Mouse (Mus musculus) limb, embryonic 14.5 days (tissue): ENCODE measurements at regions not wholly inside any gene's neighbourhood (a gene's known extent, or its start where the extent isn't known, plus 50 kb on each side); places are given as distances from the start of the nearest gene placed in this dataset.

Source experiments
- ATAC-seq: fragments of 200-750 bp; cut with Nextera tagmentation; 2 replicates; pipeline ENCODE4 v1.8.0; 2017; ENCODE audit warnings: low read depth, moderate number of reproducible peaks, moderate TSS enrichment; ENCODE audit not compliant: low FRiP score
- DNase-seq: peaks from one replicate; pipeline ENCODE4 v3.0.0-alpha.2; 2015; ENCODE audit warnings: low spot score
- H3K27ac ChIP-seq: fragments of 300-500 bp; sonication (generic); replicated peaks from 2 replicates; pipeline ENCODE4 v1.5.1; 2014; ENCODE audit warnings: low read depth, mild to moderate bottlenecking, low read length, moderate library complexity, mixed read lengths
- H3K27me3 ChIP-seq: fragments of 300-500 bp; sonication (generic); 2 replicates; pipeline ENCODE4 v1.6.1; 2014; ENCODE audit warnings: low read length, mixed read lengths; ENCODE audit not compliant: control insufficient read depth, insufficient read depth
- H3K36me3 ChIP-seq: fragments of 300-500 bp; sonication (generic); 2 replicates; pipeline ENCODE4 v1.6.1; 2014; ENCODE audit warnings: mild to moderate bottlenecking, low read length, moderate library complexity, mixed read lengths; ENCODE audit not compliant: control insufficient read depth, insufficient read depth
- H3K4me1 ChIP-seq: fragments of 300-500 bp; sonication (generic); 2 replicates; pipeline ENCODE4 v1.6.1; 2014; ENCODE audit warnings: antibody characterized with exemption, low read length, mixed read lengths; ENCODE audit not compliant: control insufficient read depth, insufficient read depth
- H3K4me2 ChIP-seq: fragments of 300-500 bp; sonication (generic); replicated peaks from 2 replicates; pipeline ENCODE4 v1.6.1; 2014; ENCODE audit warnings: low read depth, mild to moderate bottlenecking, low read length, moderate library complexity; ENCODE audit not compliant: severe bottlenecking
- H3K4me3 ChIP-seq: fragments of 300-500 bp; sonication (generic); replicated peaks from 2 replicates; pipeline ENCODE4 v1.5.1; 2014; ENCODE audit warnings: low read length
- H3K9ac ChIP-seq: fragments of 300-500 bp; sonication (generic); 2 replicates; pipeline ENCODE4 v1.6.1; 2014; ENCODE audit warnings: mild to moderate bottlenecking, low read depth, low read length, moderate library complexity; ENCODE audit not compliant: severe bottlenecking
- H3K9me3 ChIP-seq: fragments of 300-500 bp; sonication (generic); 2 replicates; pipeline ENCODE4 v1.6.1; 2016; ENCODE audit warnings: low read length; ENCODE audit not compliant: control insufficient read depth
- POLR2A ChIP-seq: fragments of 200-500 bp; IDR thresholded peaks from 2 replicates; pipeline ENCODE4 v1.8.0; 2012; ENCODE audit warnings: inconsistent platforms, mild to moderate bottlenecking, moderate library complexity, borderline replicate concordance; ENCODE audit not compliant: insufficient read depth, insufficient read length; ENCODE audit errors: extremely low read depth
- WGBS: fragments of 180-500 bp; shearing (Covaris S2); extraction: QIAGEN DNeasy Blood & Tissue Kit; methylation state at CpG from one replicate; pipeline ENCODE4 v1.1.7; 2014; 5-methylcytosine and 5-hydroxymethylcytosine counted together

- Histone ChIP-seq H3K4me3 (no peak overlapping the region), H3K9ac (no peak overlapping the region), H3K9me3 (no peaks in the 10 kb centered on the region), H3K27me3 (no peaks in the 10 kb centered on the region), H3K27ac (no peak overlapping the region), H3K36me3 (no peaks in the 10 kb centered on the region), H3K4me2 (no peak overlapping the region), H3K4me1 (no peaks in the 10 kb centered on the region)
- DNase-seq (no peak), ATAC-seq (no peak)
- TF ChIP-seq POLR2A = no peak
- WGBS = 72% methylated on average over 3 of the region's 3 CpGs
Observed at GRCm38 (mm10) chr13:47552251-47552650, 429.8 kb downstream of the Rnf144b start.

- DNase-seq = no peak
- Histone ChIP-seq H3K27me3 (no peaks in the 10 kb centered on the region), H3K36me3 (no peaks in the 10 kb centered on the region), H3K27ac (no peak overlapping the region), H3K4me2 (no peak overlapping the region), H3K4me1 (no peaks in the 10 kb centered on the region), H3K9ac (no peak overlapping the region), H3K9me3 (no peaks in the 10 kb centered on the region), H3K4me3 (no peak overlapping the region)
- ATAC-seq = peak; percentile 34; the same call in 1 of the 2 replicates
- no peak for TF ChIP-seq POLR2A
- 18% methylated on average over 1 of the region's 1 CpGs for WGBS
Observed at GRCm38 (mm10) chr13:47554198-47554597, 431.7 kb downstream of the Rnf144b start.

- Histone ChIP-seq H3K9me3 (no peaks in the 10 kb centered on the region), H3K36me3 (no peaks in the 10 kb centered on the region), H3K9ac (no peak overlapping the region), H3K4me2 (no peak overlapping the region), H3K4me1 (no peaks in the 10 kb centered on the region), H3K27ac (no peak overlapping the region), H3K4me3 (no peak overlapping the region), H3K27me3 (no peaks in the 10 kb centered on the region)
- TF ChIP-seq POLR2A = no peak
- no peak for ATAC-seq
- WGBS = 81% methylated on average over 7 of the region's 7 CpGs
- DNase-seq = no peak
Observed at GRCm38 (mm10) chr13:47557196-47557974, 434.9 kb downstream of the Rnf144b start.

- no peak overlapping the region for H3K4me3 ChIP-seq
- H3K36me3 ChIP-seq = no peaks in the 10 kb centered on the region
- no peaks in the 10 kb centered on the region for H3K27me3 ChIP-seq
- DNase-seq = no peak
- H3K9ac ChIP-seq = no peak overlapping the region
- no peaks in the 10 kb centered on the region for H3K9me3 ChIP-seq
- no peak for ATAC-seq
- H3K27ac ChIP-seq = no peak overlapping the region
- H3K4me2 ChIP-seq = no peak overlapping the region
- H3K4me1 ChIP-seq = 0 out of 2 replicates have a peak, but pooled peaks cover 2% of the 10 kb centered on the region
- no peak for TF ChIP-seq POLR2A
- 15% methylated on average over 8 of the region's 8 CpGs for WGBS
Observed at GRCm38 (mm10) chr13:47562836-47563235, 440.4 kb downstream of the Rnf144b start.

- no peak overlapping the region for H3K27ac ChIP-seq
- DNase-seq (no peak), ATAC-seq (no peak)
- no peak overlapping the region for H3K4me2 ChIP-seq
- H3K36me3 ChIP-seq = no peaks in the 10 kb centered on the region
- H3K9me3 ChIP-seq = no peaks in the 10 kb centered on the region
- H3K4me1 ChIP-seq = no peaks in the 10 kb centered on the region
- TF ChIP-seq POLR2A = no peak
- H3K9ac ChIP-seq = no peak overlapping the region
- 70% methylated on average over 3 of the region's 3 CpGs for WGBS
- no peak overlapping the region for H3K4me3 ChIP-seq
- H3K27me3 ChIP-seq = no peaks in the 10 kb centered on the region
Observed at GRCm38 (mm10) chr13:47576516-47576915, 454.1 kb downstream of the Rnf144b start.
